Mouse (Mus musculus): ENCODE measurements around the gene Usf2.

The Usf2 gene

GRCm38 (mm10) chr7:30956756-30957366 lies at the start of gene Usf2:
Gene Usf2 (minus strand): TSS chr7:30956803.
- peak; percentile 85 to 91 for DNase-seq

- DNase-seq, result no peak
Observed at GRCm38 (mm10) chr7:31002650-31003049, 46.0 kb upstream of the Usf2 start.

- DNase-seq, result peak; percentile 56 to 74
Observed at GRCm38 (mm10) chr7:31000505-31001020, 44.0 kb upstream of the Usf2 start.

- DNase-seq, result no peak
Observed at GRCm38 (mm10) chr7:30996491-30996890, 39.9 kb upstream of the Usf2 start.

- DNase-seq, result peak in 1 of 2 experiments; percentile 42
Observed at GRCm38 (mm10) chr7:30993986-30994385, 37.4 kb upstream of the Usf2 start.

- no peak for DNase-seq
Observed at GRCm38 (mm10) chr7:30992148-30992547, 35.5 kb upstream of the Usf2 start.

GRCm38 (mm10) chr7:30988519-30989162 lies 32.0 kb upstream of the Usf2 start:
- no peak for DNase-seq

GRCm38 (mm10) chr7:30985357-30985756 lies 28.8 kb upstream of the Usf2 start:
- no peak for DNase-seq

- DNase-seq, result no peak
Observed at GRCm38 (mm10) chr7:30981703-30982102, 25.1 kb upstream of the Usf2 start.

GRCm38 (mm10) chr7:30973501-30974289 lies 17.1 kb upstream of the Usf2 start, which contains the start of gene Fam187b:
Gene Fam187b (plus strand): TSS chr7:30973790.
- peak; percentile 89 to 93 for DNase-seq

- no peak for DNase-seq
Observed at GRCm38 (mm10) chr7:30973251-30973500, 16.6 kb upstream of the Usf2 start, which contains the start of gene Lsr. Gene Lsr (minus strand): TSS chr7:30973464.

GRCm38 (mm10) chr7:30972426-30973250 lies 16.0 kb upstream of the Usf2 start:
- no peak for DNase-seq

- no peak for DNase-seq
Observed at GRCm38 (mm10) chr7:30971901-30972300, 15.3 kb upstream of the Usf2 start.

GRCm38 (mm10) chr7:30969174-30969573 lies 12.6 kb upstream of the Usf2 start:
- no peak for DNase-seq

GRCm38 (mm10) chr7:30968611-30969010 lies 12.0 kb upstream of the Usf2 start:
- no peak for DNase-seq

- DNase-seq, result no peak
Observed at GRCm38 (mm10) chr7:30966657-30967056, 10.1 kb upstream of the Usf2 start.

GRCm38 (mm10) chr7:30965677-30966076 lies 9.1 kb upstream of the Usf2 start:
- DNase-seq, result no peak

GRCm38 (mm10) chr7:30964366-30964765 lies 7.8 kb upstream of the Usf2 start:
- DNase-seq, result peak in 1 of 2 experiments; percentile 13

GRCm38 (mm10) chr7:30962862-30963261 lies 6.3 kb upstream of the Usf2 start:
- no peak for DNase-seq

GRCm38 (mm10) chr7:30959786-30960349 lies 3.3 kb upstream of the Usf2 start:
- no peak for DNase-seq

- peak in 1 of 2 experiments; percentile 24 for DNase-seq
Observed at GRCm38 (mm10) chr7:30958866-30959487, 2.4 kb upstream of the Usf2 start.

Measured in cerebellum, postnatal 25 days (tissue).